Mouse (Mus musculus): ENCODE data around the gene Megf8.

- TF ChIP-seq CTCF (IDR thresholded peaks at IDR 0.05; ENCODE audit: low read depth, low read length) (no peak), POLR2A (IDR thresholded peaks at IDR 0.05; ENCODE audit: extremely low read depth, insufficient read depth, low read length) (no peak)
Measured at GRCm38 (mm10) chr7:25387811-25388440, 71.0 kb downstream of the Megf8 start.
